Mouse (Mus musculus) lung, postnatal 0 days (tissue): Measurements from ENCODE around the gene Gatad2b.

ENCODE experiments used
- CTCF ChIP-seq: IDR thresholded peaks from 2 replicates; pipeline ENCODE4 v1.5.1; 2016; ENCODE audit warnings: antibody characterized with exemption, mild to moderate bottlenecking
- EP300 ChIP-seq: IDR thresholded peaks from 2 replicates; pipeline ENCODE4 v1.6.1; 2016; ENCODE audit warnings: antibody characterized with exemption, mild to moderate bottlenecking, control low read depth

DNA sequence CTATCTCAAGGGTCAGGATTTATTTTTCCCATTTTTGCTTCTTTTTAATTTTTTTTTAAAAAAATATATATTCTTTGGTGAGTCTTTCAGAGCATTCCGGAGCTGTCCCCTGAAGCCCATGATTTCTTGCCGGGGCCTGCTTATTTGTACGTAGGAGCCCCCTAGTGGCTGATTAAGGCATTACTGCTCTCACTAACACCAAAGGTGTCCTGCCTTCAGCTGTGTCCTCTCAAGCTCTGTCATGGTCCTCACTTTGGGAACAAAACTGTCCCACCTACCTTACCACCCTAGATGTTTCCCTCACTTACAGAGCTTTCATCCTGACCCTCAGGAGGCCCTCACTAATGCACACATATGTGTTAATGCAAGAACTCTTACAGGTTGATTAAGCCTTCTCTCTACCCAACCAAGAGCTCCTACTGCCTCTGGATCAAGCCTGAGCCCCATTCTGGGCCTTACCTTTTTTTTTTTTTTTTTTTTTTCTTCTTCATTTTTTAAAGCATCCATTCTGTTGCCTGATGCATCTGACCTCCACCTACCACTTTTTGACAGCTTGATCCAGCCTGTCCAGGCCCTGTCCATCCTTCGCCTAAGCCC lies 80.6 kb downstream of the Gatad2b start:
- TF ChIP-seq CTCF (peak; percentile 89), EP300 (no peak)
